Mouse (Mus musculus) adrenal gland (tissue): ENCODE data around the gene Pou2f2.
"Not testable (repeated sequence)": the region's sequence is repeated elsewhere in the genome, so short reads cannot be mapped to it uniquely, and the experiment has no call there.

Experiments
- intact Hi-C: fragments of 180-260 bp; cut with DNase I; formaldehyde crosslinking; loops from one replicate; pipeline ENCODE4 v1.15.1; 2025
- microRNA-seq, 2 experiments: library from miRNA; unstranded; fragments of <30 nt; microRNA quantifications; one replicate each; pipeline ENCODE4; 2019

The Pou2f2 gene

DNA sequence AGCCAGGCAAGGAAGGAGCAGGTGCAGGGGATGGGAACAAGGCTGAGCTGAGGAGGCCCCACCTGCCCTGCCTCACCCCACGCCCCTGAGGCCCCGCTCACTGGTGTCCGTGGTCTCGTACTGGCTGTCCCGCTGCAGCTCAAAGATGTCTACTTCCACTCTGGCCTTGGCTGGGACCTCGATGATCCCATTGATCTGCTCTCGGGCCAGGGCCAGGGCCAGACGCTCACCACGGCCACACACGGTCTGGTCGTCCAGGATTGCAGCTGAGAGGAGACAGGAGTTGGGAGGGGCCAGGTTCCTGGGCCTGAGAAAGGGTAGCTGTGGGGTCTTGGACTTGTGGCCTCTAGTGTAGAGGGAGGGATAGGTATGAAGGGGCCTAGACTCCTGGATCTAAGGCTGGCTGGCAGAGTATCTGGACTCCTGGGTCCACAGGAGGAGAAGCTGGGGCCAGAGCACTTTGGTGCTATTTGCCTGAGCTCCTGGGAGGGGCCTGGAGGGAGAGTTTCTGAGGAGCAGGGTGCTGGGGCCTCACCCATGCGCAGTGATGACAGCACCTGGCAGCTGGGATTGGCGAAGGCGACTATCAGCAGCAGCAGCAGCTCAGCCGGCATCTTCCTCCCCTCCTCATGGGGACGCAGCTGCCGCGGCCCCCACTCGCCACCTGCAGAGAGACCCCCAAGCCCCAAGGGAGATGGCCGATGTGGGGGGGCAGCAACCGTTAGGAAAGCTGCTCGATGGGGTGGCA is 111.4 kb downstream of the Pou2f2 start:
- intact Hi-C loops, result no loop called here

DNA sequence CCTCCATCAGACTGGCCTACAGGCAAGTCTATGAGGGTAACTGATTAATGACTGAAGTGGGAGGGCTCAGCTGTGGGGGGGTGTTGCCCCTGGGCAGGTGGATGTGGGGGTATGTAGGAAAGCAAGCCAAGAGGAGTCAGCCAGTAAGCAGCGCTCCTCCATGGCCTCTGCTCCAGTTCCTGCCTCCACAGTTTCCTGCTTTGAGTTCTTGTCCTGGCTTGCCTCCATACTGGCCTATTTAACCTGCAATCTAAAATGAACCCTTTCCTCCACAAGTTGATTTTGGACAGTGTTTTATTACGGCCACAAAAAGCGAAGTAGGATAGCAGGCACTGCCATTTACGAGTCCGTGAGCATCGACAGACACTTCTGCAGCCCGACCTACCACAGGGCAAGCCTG is 112.2 kb downstream of the Pou2f2 start:
- intact Hi-C loops, result no loop called here

DNA sequence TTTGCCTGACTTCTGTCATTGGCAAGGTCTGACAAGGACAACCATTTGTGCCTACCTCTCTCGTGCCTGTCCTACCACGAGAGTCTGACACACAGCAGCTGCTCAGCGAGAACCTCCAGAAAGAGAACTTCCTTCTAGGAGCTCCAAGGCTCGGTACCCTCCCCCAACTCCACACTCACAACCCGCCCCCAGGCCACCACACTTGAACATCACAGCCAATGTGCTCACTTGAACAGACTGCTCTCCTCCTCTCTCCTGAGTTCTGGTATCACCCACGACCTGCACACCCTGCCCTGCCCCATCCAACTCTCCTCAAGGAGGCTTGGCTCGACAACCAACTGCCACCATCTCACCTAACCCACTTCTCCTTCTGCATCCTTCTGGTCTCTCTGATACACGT is 115.6 kb downstream of the Pou2f2 start:
- intact Hi-C loops, result no loop called here

DNA sequence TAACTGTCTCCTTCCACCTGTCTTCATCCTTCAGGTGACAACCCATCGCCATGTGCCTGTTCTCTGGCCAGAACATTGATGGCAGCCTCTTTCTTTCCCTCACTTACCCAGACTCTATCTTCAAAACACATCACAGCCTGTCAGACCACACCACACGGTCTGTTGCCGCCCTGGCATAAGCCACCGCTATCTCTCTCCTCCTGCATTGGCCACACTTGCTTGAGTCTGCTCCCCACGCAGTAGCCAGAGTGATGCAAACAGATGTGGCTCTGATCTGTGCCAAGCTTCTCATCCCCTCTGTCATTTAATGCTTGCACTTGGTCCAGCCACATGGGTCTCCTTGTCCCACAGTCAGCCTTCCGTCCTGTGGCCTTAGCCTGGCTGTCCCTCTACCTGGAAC is 116.2 kb downstream of the Pou2f2 start:
- intact Hi-C loops, result no loop called here

DNA sequence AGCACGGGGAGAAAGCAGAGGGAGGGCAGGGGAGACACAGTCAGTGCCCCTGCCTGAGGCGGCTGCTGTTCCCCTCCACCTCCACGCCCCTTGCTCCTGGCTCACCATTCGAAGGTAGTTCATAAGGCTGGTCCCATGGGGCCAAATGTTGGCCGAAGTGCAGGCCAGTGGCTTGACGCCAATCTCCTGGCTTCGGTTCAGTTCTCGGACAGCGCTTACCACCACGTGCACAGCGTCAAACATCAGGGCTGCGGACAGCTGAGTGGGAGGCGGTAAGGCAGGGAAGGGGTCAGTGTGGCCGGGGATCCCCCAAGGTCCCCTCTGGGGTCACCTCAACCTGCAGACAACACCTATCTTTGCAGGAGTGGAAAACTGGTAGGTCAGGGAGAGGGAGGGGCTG is 120.7 kb downstream of the Pou2f2 start:
- intact Hi-C loops, result no loop called here

DNA sequence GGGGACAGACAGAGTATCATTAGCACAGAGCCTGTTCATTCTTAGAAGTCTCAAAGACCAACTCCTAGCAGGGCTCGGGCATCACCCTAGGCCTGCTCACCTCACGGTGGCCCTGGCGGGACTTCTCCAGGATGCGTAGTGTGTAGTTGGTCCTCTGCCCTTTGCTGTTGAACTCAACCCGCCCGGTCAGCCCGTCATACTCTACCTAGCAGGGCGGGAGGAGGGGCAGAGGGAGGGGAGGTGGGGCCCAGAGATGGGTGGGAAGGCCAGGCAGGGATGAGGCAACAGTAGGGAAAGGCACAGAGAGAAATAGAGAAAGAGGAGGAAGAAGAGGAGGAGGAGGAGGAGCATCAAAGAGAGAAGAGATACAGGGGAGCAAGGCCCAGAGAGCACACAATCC is 121.1 kb downstream of the Pou2f2 start:
- intact Hi-C loops, result no loop called here

DNA sequence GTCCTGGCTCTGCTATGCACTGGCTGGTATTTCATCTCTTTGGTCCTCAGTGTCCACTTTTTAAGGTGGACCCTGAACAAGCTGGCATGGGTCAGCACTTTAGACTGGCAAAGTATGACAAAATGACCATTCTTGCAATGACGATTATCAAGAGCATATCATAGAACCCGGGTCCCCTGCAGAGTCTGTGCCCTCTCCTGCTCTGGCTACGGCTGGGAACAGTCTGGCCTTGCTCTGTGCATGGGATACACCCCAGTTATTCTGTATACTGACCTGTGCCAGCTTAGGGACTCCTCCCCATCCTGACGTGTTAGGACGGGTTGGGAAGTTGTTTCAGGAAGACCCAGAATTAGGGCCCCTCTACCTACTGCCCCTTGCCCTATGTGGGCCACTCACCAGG is 121.6 kb downstream of the Pou2f2 start:
- intact Hi-C loops, result no loop called here

DNA sequence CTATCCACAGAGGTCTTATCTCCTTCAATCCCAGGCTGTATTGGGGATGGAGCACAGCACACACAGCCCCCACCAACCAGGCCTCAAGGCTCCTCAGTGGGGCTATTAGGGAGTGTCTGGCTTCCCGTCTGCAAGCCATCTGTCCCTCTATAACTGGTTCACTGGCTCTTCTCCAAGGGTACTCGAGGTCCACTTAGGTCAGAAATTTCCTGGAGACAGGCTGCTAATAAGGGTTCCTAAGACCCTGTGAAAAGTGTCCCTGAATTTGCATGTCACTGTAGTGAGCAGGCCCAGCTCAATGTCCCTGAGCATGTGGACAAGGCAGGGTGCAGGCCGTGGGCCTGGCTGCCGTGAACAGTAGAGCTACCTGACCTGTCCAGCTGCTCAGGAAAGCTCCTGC is 122.6 kb downstream of the Pou2f2 start:
- intact Hi-C loops, result no loop called here

DNA sequence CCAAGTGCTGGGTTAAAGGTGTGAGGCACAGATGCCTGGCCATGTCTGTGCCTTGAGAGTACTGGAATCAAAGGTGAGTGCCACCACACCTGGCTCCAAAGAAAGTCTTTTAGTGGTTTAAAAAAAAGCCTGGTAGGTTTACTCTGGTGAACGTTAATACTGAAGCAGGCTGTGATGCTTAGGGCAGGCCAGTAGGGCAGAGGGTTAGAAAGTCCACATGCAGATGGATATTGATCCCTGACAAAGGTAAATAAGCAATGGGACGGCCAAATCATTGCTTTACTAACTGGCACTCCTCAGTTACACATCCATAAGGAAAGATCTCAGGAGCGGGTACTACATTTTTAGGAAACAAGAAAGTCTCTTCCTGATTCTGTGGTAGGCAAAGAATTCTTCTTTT is 126.9 kb downstream of the Pou2f2 start:
- intact Hi-C loops, result no loop called here

DNA sequence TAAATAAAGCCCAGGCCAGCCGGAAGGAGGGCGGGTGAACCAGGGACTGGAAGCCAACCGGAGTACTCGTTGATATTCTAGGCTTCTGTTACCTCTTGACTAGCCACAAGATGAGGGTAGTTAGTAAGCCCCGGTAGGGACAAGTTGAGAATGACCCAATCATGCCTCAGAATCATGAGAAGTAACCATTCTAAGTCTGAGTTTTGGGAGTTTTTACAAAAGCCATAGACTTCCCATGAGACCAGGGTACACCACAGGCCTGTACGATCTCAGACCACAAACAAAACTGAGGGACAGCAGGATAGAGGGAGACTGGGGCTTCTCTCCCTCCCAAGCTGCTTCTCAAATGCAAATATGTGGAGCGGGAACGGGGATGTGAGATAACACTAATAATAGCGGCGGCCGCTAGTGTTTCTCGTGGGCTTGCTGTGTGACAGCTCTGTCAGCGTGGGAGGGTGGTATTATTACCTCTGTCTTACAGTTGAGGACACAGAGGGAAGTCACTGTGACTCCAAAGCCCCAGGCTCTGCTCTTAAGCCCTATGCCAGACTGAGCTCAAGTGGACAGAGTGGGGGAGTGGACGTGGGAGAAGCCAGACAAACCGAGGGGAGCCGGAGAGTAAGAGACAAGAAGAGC is 130.1 kb downstream of the Pou2f2 start:
- intact Hi-C loops, result no loop called here

DNA sequence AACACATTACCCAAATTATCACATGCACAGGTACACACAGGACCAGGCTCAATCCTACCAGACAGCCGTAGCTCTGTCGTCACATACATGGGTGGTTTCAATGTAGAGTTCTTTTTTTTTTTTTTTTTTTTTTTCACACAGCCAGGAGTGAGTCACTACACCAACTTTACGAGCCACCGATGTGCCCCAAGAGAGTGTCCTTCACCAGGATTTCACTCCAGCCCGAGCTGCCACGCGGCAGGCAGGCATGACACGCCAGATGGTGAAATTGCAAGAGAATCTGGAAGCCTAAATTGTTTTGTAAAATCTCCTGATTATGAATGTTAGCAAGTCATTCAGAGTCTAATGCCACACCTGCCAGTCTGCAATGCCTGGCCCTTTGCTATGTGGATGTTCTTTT is 132.2 kb downstream of the Pou2f2 start:
- intact Hi-C loops, result no loop called here

DNA sequence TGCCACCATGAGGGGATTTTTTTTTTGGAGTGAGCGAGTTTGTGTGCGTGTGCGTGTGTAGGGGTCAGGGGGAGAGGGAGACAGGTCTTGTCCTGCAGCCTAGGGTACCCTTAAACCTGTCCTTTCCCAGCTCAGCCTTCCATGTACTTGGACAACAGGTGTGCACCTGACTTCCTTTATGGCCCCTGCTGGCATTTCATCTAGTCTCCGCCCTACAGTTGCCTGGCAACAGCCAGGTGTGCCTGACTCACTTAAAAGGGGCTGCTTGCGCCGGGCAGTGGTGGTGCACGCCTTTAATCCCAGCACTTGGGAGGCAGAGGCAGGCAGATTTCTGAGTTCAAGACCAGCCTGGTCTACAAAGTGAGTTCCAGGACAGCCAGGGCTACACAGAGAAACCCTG is 134.9 kb downstream of the Pou2f2 start:
- intact Hi-C loops, result not testable (repeated sequence)

DNA sequence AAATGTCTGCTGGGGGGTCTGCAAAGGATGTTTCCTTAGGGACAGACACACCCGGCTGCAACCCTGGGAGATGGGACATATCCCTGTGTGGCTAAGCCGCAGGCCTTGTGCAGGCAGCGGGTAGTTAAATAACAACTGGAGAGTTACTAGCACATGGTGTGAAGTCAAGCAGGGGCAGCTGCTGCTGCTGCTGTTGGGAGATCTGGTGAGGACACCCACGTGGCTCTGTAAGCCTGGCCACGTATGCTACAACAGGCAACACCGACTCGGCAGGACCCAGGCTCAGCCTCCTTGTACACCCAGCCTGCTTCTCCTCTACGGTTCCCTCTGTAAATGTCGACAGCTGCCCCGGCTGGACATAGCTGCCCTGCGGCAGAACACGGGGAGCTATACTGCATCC is 137.6 kb downstream of the Pou2f2 start:
- intact Hi-C loops, result no loop called here

Small RNAs within 50 kb of the gene (microRNA-seq; reads per million reads assigned to microRNA genes)
- gene Mir6537 (0 reads per million in 2 experiments), gene Mir7048 (0 to 0.23 reads per million in 2 experiments)
